Mouse (Mus musculus) stomach, postnatal 0 days (tissue): ENCODE results near the gene Tle2.

ENCODE experiments used
- CTCF ChIP-seq: IDR thresholded peaks from 2 replicates; pipeline ENCODE4 v1.5.1; 2016; ENCODE audit warnings: antibody characterized with exemption, low read depth, mild to moderate bottlenecking, moderate library complexity
- EP300 ChIP-seq: optimal IDR thresholded peaks from 2 replicates; pipeline ENCODE3; 2016; ENCODE audit warnings: antibody characterized with exemption

- TF ChIP-seq EP300 (no peak), CTCF (no peak)
Observed at GRCm38 (mm10) chr10:81570238-81570800, 4.0 kb upstream of the Tle2 start.
